Mouse (Mus musculus) intestine, embryonic 16.5 days (tissue): ENCODE measurements around the gene Cox6a2. TPM values are rescaled to one million over a fixed set of nuclear protein-coding genes. Genes with fewer than 3 reads are reported as not detected.
A peak's percentile ranks its signal among the peaks of the same experiment; 100 is the strongest.

Source experiments
- ATAC-seq: fragments of 200-750 bp; cut with Nextera tagmentation; 2 replicates; pipeline ENCODE4 v1.8.0; 2017; ENCODE audit warnings: moderate TSS enrichment, moderate library complexity
- H3K27ac ChIP-seq: fragments of 300-500 bp; sonication (generic); 2 replicates; pipeline ENCODE4 v1.5.1; 2014; ENCODE audit warnings: mild to moderate bottlenecking, low read length
- H3K27me3 ChIP-seq: fragments of 300-500 bp; sonication (generic); replicated peaks from 2 replicates; pipeline ENCODE4 v1.6.1; 2014; ENCODE audit warnings: low read length, control low read depth, mixed read lengths; ENCODE audit not compliant: control insufficient read depth, insufficient read depth
- H3K36me3 ChIP-seq: fragments of 300-500 bp; sonication (generic); 2 replicates; pipeline ENCODE4 v1.6.1; 2014; ENCODE audit warnings: low read length, control low read depth; ENCODE audit not compliant: control insufficient read depth, insufficient read depth
- H3K4me1 ChIP-seq: fragments of 300-500 bp; sonication (generic); 2 replicates; pipeline ENCODE4 v1.6.1; 2014; ENCODE audit warnings: low read length, control low read depth, mixed read lengths; ENCODE audit not compliant: control insufficient read depth, insufficient read depth
- H3K4me2 ChIP-seq: fragments of 300-500 bp; sonication (generic); 2 replicates; pipeline ENCODE4 v1.6.1; 2014; ENCODE audit warnings: low read depth, low read length, control low read depth
- H3K4me3 ChIP-seq: fragments of 300-500 bp; sonication (generic); 2 replicates; pipeline ENCODE4 v1.5.1; 2014; ENCODE audit warnings: mild to moderate bottlenecking, low read length
- H3K9ac ChIP-seq: fragments of 300-500 bp; sonication (generic); 2 replicates; pipeline ENCODE4 v1.6.1; 2014; ENCODE audit warnings: low read depth, low read length
- H3K9me3 ChIP-seq: fragments of 300-500 bp; sonication (generic); 2 replicates; pipeline ENCODE4 v1.6.1; 2016; ENCODE audit warnings: low read length, control low read depth; ENCODE audit not compliant: control insufficient read depth
- WGBS: fragments of 180-500 bp; shearing (Covaris S2); extraction: QIAGEN DNeasy Blood & Tissue Kit; methylation state at CpG from one replicate; pipeline ENCODE4 v1.1.7; 2014; 5-methylcytosine and 5-hydroxymethylcytosine counted together
- polyA plus RNA-seq: library from polyadenylated mRNA; unstranded; fragments of >200 nt; fragmentation: Nextera tagmentation; extraction: Ambion mirVana; gene quantifications from 2 replicates; pipeline ENCODE4 v1.2.1, GENCODE M21; 2015

Gene Cox6a2
- polyA plus RNA-seq, 1 experiment from 2014 or later, result 0.95 TPM

DNA sequence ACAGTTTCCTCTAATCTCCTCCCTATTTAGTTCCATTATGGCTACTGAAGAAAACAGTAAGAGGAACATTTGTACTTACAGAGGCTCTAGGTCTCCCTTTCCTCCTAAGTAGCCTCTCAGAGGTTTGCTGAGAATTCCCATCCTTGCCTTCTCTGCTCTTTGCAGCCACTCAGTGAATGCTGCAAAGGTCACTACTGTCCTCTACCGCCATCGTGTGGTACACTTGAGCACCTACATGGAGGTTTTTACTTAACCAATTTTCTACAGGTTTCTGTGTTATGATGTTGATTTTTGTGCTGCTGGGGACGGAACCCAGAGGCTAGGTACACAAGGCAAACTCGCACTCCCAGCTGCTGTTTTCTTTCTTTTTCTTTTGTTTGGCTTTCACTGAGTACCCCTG, 2.0 kb upstream of the Cox6a2 start:
- 3% methylated on average over 4 of the region's 4 CpGs for WGBS
- H3K4me1 ChIP-seq, result no peaks in the 10 kb centered on the region
- H3K9me3 ChIP-seq, result no peaks in the 10 kb centered on the region
- no peaks in the 10 kb centered on the region for H3K36me3 ChIP-seq
- H3K27ac ChIP-seq, result no peak overlapping the region
- H3K4me3 ChIP-seq, result no peak overlapping the region
- H3K27me3 ChIP-seq, result no peaks in the 10 kb centered on the region
- H3K4me2 ChIP-seq, result no peak overlapping the region
- no peak overlapping the region for H3K9ac ChIP-seq
- ATAC-seq, result peak; percentile 46; the same call in 1 of the 2 replicates

DNA sequence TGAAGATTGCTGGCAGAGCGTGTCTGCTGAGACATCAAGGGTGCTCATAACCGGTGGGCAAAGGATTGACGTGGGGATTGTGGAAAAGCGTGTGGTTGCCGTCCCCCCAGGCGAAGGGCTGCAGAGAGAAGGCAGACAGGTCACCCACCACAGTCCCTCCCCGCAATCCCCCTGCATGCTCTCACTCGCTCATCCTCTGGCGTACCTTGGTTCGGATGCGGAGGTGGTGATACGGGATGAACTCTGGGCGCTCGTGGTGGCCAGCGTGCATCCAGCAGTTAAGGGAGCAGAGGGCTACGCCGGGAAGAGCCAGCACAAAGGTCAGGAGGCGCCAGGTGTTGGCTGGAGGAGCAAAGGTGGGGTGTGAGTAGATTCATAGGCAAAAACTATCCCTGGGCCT, 492 bp downstream of the Cox6a2 start:
- no peaks in the 10 kb centered on the region for H3K36me3 ChIP-seq
- no peak overlapping the region for H3K4me3 ChIP-seq
- H3K27me3 ChIP-seq, result no peaks in the 10 kb centered on the region; the same call in 1 of the 2 replicates
- no peak overlapping the region for H3K27ac ChIP-seq
- no peaks in the 10 kb centered on the region for H3K9me3 ChIP-seq
- no peak for ATAC-seq
- H3K4me2 ChIP-seq, result no peak overlapping the region
- H3K4me1 ChIP-seq, result no peaks in the 10 kb centered on the region
- WGBS, result 81% methylated on average over 18 of the region's 18 CpGs
- no peak overlapping the region for H3K9ac ChIP-seq

DNA sequence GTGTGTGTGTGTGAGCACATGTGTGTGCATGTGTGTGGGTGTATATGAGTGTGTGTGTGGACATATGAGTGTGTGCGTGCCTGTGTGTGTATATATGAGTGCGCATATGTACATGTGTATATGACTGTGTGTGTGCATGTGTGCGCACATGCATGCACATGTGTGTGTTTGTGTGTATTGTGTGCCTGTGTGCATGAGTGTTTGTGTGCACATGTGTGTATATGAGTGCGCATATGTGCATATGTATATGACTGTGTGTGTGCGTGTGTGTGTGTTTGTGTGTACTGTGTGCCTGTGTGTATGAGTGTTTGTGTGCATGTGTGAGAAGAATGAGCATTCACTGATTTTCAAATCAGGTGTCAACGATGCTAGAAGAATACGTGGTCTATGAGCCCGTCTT, 2.0 kb downstream of the Cox6a2 start:
- Histone ChIP-seq H3K36me3 (no peaks in the 10 kb centered on the region), H3K9me3 (no peaks in the 10 kb centered on the region), H3K27ac (no peak overlapping the region), H3K4me3 (no peak overlapping the region), H3K4me2 (no peak overlapping the region), H3K9ac (no peak overlapping the region), H3K27me3 (no peaks in the 10 kb centered on the region; the same call in 1 of the 2 replicates), H3K4me1 (no peaks in the 10 kb centered on the region)
- WGBS, result 89% methylated on average over 8 of the region's 8 CpGs
- ATAC-seq, result no peak

- H3K9me3 ChIP-seq, result no peaks in the 10 kb centered on the region
- H3K27me3 ChIP-seq, result no peaks in the 10 kb centered on the region; the same call in 1 of the 2 replicates
- no peaks in the 10 kb centered on the region for H3K36me3 ChIP-seq
- H3K27ac ChIP-seq, result no peak overlapping the region
- 83% methylated on average over 9 of the region's 9 CpGs for WGBS
- H3K9ac ChIP-seq, result no peak overlapping the region
- H3K4me2 ChIP-seq, result no peak overlapping the region
- no peak overlapping the region for H3K4me3 ChIP-seq
- H3K4me1 ChIP-seq, result no peaks in the 10 kb centered on the region
- ATAC-seq, result no peak
These were observed 3.1 kb downstream of the Cox6a2 start for GRCm38 (mm10) chr7:128203071-128203470.

DNA sequence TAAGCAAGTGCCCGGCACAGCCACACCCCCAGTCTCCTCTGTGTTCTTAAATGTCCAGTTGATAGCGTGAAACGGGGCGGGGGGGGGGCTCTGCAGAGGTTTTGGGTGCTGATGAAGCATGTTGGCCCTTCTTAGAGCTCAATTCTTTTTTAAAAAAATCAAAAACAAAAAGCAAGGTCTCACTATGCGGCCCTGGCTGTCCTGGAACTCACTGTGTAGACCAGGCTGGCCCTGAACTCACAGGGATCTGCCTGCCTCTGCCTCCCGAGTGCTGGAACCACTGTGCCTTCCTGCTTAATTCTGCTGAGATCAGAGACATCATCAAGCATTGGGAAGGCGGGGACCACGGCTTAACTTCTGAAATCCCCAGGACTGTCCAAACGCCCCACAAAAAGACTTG, 4.6 kb downstream of the Cox6a2 start:
- Histone ChIP-seq H3K4me3 (no peak overlapping the region), H3K9ac (no peak overlapping the region), H3K4me2 (no peak overlapping the region), H3K27ac (no peak overlapping the region), H3K36me3 (no peaks in the 10 kb centered on the region), H3K4me1 (no peaks in the 10 kb centered on the region), H3K9me3 (no peaks in the 10 kb centered on the region), H3K27me3 (no peaks in the 10 kb centered on the region; the same call in 1 of the 2 replicates)
- no peak for ATAC-seq
- WGBS, result 89% methylated on average over 9 of the region's 9 CpGs

DNA sequence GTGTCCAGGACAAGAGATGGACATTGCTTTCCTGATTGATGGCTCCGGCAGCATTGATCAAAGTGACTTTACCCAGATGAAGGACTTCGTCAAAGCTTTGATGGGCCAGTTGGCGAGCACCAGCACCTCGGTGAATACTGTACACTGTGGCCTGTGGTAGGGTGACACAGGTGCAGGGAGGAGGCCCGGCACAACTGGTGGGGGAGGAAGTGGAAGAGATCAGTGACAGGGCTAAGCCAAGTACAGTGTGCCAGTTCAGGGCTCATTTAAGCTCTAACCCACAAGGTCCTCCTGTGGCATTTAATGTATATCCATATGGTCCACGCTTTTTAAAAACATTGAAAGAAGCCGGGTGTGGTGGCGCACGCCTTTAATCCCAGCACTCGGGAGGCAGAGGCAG, 24.5 kb downstream of the Cox6a2 start:
- no peak overlapping the region for H3K9ac ChIP-seq
- H3K4me2 ChIP-seq, result no peak overlapping the region
- no peak overlapping the region for H3K4me3 ChIP-seq
- 92% methylated on average over 10 of the region's 10 CpGs for WGBS
- H3K4me1 ChIP-seq, result no peaks in the 10 kb centered on the region
- no peak for ATAC-seq
- H3K36me3 ChIP-seq, result no peaks in the 10 kb centered on the region
- no peaks in the 10 kb centered on the region for H3K9me3 ChIP-seq
- no peak overlapping the region for H3K27ac ChIP-seq
- H3K27me3 ChIP-seq, result no peaks in the 10 kb centered on the region

DNA sequence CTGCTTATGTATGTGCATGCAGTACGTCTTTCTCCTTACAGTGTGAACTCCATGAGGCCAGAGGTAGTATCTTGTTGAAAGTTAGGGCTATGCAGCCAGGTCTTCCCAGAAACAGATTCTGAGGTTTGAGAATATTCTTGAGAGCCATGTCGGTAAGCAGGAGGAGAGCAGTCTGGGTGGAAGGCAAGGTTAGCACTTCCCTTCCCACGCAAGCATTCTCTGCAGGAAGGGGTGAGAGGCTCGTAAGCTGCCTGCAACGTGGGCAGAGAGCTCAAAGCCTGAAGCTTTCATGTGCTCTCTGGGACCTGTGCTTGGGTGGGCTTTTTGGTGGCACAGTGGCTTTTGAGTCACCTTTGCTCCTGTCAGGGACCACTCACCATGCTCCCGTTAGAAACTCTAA, 25.6 kb downstream of the Cox6a2 start:
- 72% methylated on average over 6 of the region's 6 CpGs for WGBS
- Histone ChIP-seq H3K9ac (no peak overlapping the region), H3K4me1 (no peaks in the 10 kb centered on the region), H3K4me3 (no peak overlapping the region), H3K27me3 (no peaks in the 10 kb centered on the region), H3K4me2 (no peak overlapping the region), H3K36me3 (no peaks in the 10 kb centered on the region), H3K9me3 (no peaks in the 10 kb centered on the region), H3K27ac (no peak overlapping the region)
- ATAC-seq, result no peak

DNA sequence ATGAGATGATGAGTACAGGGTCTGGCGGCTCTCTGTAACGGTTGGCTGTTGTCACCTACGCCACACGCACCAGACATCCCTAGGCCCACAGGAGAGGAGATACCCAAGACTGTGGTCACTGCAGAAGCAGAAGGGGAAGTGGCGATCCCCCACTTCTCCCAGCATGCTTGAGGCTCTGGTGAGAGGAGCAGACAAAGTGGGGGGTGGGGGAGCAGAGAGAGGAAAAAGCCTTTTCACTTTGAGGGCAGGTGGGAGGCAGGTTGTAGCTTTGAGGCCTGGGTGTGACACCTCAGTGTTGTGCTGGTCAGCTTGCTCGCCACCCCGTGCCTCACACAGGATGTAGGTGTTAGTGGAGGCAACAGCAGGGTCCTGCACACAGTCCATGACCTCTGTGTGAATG, 26.1 kb downstream of the Cox6a2 start:
- no peak overlapping the region for H3K27ac ChIP-seq
- no peaks in the 10 kb centered on the region for H3K4me1 ChIP-seq
- no peak overlapping the region for H3K4me2 ChIP-seq
- H3K9ac ChIP-seq, result no peak overlapping the region
- H3K4me3 ChIP-seq, result no peak overlapping the region
- ATAC-seq, result no peak
- no peaks in the 10 kb centered on the region for H3K27me3 ChIP-seq
- no peaks in the 10 kb centered on the region for H3K36me3 ChIP-seq
- H3K9me3 ChIP-seq, result no peaks in the 10 kb centered on the region
- WGBS, result 77% methylated on average over 7 of the region's 7 CpGs

DNA sequence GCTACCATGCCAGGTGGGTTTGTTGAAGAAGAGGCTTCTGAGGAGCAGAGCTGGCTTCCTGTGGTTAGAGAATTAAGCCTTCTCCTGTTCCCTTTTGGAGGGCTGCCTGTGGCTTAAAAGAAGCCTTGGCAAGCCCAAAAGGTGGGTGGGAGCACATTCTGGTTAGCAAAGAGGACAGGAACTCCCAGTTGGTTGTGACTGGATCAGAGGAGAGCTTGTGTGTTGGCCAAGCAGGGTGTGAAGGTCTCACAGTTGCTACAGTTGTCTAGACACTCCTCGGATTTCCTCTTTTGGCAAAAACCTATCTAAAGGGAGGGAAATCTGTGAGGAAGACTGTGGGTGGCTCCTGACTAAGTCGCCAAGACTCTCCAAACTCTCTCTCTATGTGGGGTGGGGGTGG, 27.8 kb downstream of the Cox6a2 start:
- ATAC-seq, result no peak
- Histone ChIP-seq H3K9me3 (no peaks in the 10 kb centered on the region), H3K36me3 (no peaks in the 10 kb centered on the region), H3K27me3 (no peaks in the 10 kb centered on the region), H3K4me2 (no peak overlapping the region), H3K4me1 (no peaks in the 10 kb centered on the region), H3K4me3 (no peak overlapping the region), H3K9ac (no peak overlapping the region), H3K27ac (no peak overlapping the region)
- WGBS, result 62% methylated on average over 2 of the region's 2 CpGs

- no peaks in the 10 kb centered on the region for H3K27me3 ChIP-seq
- no peaks in the 10 kb centered on the region for H3K36me3 ChIP-seq
- H3K9me3 ChIP-seq, result no peaks in the 10 kb centered on the region
- no peak overlapping the region for H3K9ac ChIP-seq
- no peak overlapping the region for H3K4me2 ChIP-seq
- H3K4me3 ChIP-seq, result no peak overlapping the region
- no peaks in the 10 kb centered on the region for H3K4me1 ChIP-seq
- ATAC-seq, result no peak
- WGBS, result 83% methylated on average over 3 of the region's 3 CpGs
- no peak overlapping the region for H3K27ac ChIP-seq
These were observed 36.2 kb downstream of the Cox6a2 start for GRCm38 (mm10) chr7:128169996-128170395.
